Mouse (Mus musculus): ENCODE data around the gene Lce1c.

DNA sequence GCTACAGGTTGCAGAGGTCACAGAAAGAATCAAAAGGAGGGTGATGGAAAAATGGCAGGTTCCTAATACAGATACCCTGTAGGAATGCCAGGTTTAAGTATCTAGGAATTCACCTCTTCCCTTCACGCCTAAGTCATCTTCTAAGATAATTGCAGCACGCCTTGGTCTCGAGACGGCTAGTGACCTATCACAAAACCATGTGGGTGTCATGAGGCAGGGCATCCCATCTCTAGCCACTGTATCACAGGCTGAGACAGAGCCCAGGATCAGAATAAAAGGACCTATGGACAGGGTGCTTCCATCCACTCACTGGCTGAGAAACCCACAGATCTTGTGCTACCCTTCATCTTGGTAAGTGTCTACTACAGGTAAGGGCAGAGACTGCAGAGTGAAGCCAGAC, at the start of gene Lce1c:
- TF ChIP-seq CTCF (IDR thresholded peaks at IDR 0.05; ENCODE audit: extremely low read depth, insufficient read depth, insufficient read length, insufficient replicate concordance) (no peak), POLR2A (IDR thresholded peaks at IDR 0.05; ENCODE audit: low read depth, low read length) (no peak)

Measured in spleen, adult 2 months (tissue).